Mouse (Mus musculus) limb, embryonic 13.5 days (tissue): ENCODE results near the gene Tmbim1. TPM values are rescaled to one million over a fixed set of nuclear protein-coding genes. Genes with fewer than 3 reads are reported as not detected.

Experiments
- ATAC-seq: fragments of 200-750 bp; cut with Nextera tagmentation; 2 replicates; pipeline ENCODE4 v1.8.0; 2017; ENCODE audit warnings: low read depth, moderate number of reproducible peaks, moderate TSS enrichment; ENCODE audit not compliant: low FRiP score
- H3K27ac ChIP-seq: fragments of 300-500 bp; sonication (generic); 2 replicates; pipeline ENCODE4 v1.5.1; 2015; ENCODE audit warnings: inconsistent platforms, mild to moderate bottlenecking, moderate library complexity
- H3K27me3 ChIP-seq: fragments of 300-500 bp; sonication (generic); 2 replicates; pipeline ENCODE4 v1.6.1; 2015; ENCODE audit warnings: mild to moderate bottlenecking, inconsistent platforms
- H3K36me3 ChIP-seq: fragments of 300-500 bp; sonication (generic); 2 replicates; pipeline ENCODE4 v1.6.1; 2015; ENCODE audit warnings: inconsistent platforms, mild to moderate bottlenecking, moderate library complexity
- H3K4me1 ChIP-seq: fragments of 300-500 bp; sonication (generic); 2 replicates; pipeline ENCODE4 v1.6.1; 2015; ENCODE audit warnings: inconsistent platforms
- H3K4me2 ChIP-seq: fragments of 300-500 bp; sonication (generic); replicated peaks from 2 replicates; pipeline ENCODE4 v1.6.1; 2015; ENCODE audit warnings: inconsistent platforms, mild to moderate bottlenecking, moderate library complexity
- H3K4me3 ChIP-seq: fragments of 300-500 bp; sonication (generic); 2 replicates; pipeline ENCODE4 v1.5.1; 2015; ENCODE audit warnings: moderate library complexity, mild to moderate bottlenecking, inconsistent platforms
- H3K9ac ChIP-seq: fragments of 300-500 bp; sonication (generic); 2 replicates; pipeline ENCODE4 v1.6.1; 2015; ENCODE audit warnings: mild to moderate bottlenecking, inconsistent platforms
- H3K9me3 ChIP-seq: fragments of 300-500 bp; sonication (generic); 2 replicates; pipeline ENCODE4 v1.6.1; 2016; ENCODE audit warnings: inconsistent platforms
- WGBS: fragments of 180-500 bp; shearing (Covaris S2); methylation state at CpG from one replicate; pipeline ENCODE4 v1.1.7; 2015; 5-methylcytosine and 5-hydroxymethylcytosine counted together
- polyA plus RNA-seq: library from polyadenylated mRNA; unstranded; fragments of >200 nt; fragmentation: Nextera tagmentation; extraction: Ambion mirVana; gene quantifications from 2 replicates; pipeline ENCODE4 v1.2.1, GENCODE M21; 2015

Tmbim1 gene
- polyA plus RNA-seq, 1 experiment from 2014 or later: 31.7 TPM

GRCm38 (mm10) chr1:74318711-74319110 lies 13.3 kb upstream of the Tmbim1 start:
- no peak for ATAC-seq
- H3K36me3 ChIP-seq: no peaks in the 10 kb centered on the region
- WGBS: 84% methylated on average over 3 of the region's 3 CpGs
- no peak overlapping the region for H3K4me2 ChIP-seq
- no peak overlapping the region for H3K27ac ChIP-seq
- no peak overlapping the region for H3K9ac ChIP-seq
- H3K9me3 ChIP-seq: peaks cover 4% of the 10 kb centered on the region; the same call in 1 of the 2 replicates
- no peaks in the 10 kb centered on the region for H3K4me1 ChIP-seq
- no peak overlapping the region for H3K4me3 ChIP-seq
- no peaks in the 10 kb centered on the region for H3K27me3 ChIP-seq

DNA sequence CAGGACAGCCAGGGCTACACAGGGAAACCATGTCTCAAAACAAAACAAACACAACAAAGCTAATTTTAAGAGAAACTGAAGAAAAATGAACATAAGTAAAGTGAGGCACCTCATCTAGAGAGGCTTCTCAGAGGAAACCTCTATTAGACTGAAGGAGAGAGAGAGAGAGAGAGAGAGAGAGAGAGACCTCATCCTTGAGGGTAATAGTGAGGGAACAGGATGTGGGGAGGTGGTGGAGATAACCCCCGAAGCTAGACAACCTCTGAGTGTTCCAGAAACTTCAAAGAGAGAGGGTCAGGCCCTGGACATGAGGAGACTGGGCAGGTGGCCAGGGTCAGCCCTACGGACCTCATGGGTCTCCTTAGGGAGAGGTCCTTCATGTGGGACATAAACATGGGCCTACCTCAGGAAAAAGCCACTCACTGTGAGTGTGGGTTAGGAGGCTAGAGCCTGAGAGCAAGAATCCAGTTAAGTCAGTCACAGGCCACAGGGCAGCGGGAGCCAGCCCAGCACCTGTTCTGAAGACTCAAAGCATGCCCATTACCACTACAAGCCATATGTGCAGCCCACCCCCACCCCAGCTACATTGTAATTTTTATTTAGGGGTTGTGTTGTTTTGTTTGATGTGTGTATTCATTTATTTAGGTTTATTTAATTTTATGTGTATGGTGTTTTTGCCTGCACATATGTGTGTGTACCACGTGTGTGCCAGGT lies 10.8 kb upstream of the Tmbim1 start:
- no peak for ATAC-seq
- no peaks in the 10 kb centered on the region for H3K36me3 ChIP-seq
- no peak overlapping the region for H3K27ac ChIP-seq
- no peak overlapping the region for H3K9ac ChIP-seq
- no peak overlapping the region for H3K4me3 ChIP-seq
- H3K4me1 ChIP-seq: no peaks in the 10 kb centered on the region
- 75% methylated on average over 4 of the region's 4 CpGs for WGBS
- peaks cover 3% of the 10 kb centered on the region; the same call in 1 of the 2 replicates for H3K9me3 ChIP-seq
- H3K27me3 ChIP-seq: no peaks in the 10 kb centered on the region
- no peak overlapping the region for H3K4me2 ChIP-seq

- no peaks in the 10 kb centered on the region for H3K4me1 ChIP-seq
- no peaks in the 10 kb centered on the region for H3K27me3 ChIP-seq
- H3K36me3 ChIP-seq: no peaks in the 10 kb centered on the region
- no peak overlapping the region for H3K4me3 ChIP-seq
- no peaks in the 10 kb centered on the region for H3K9me3 ChIP-seq
- H3K4me2 ChIP-seq: no peak overlapping the region
- 90% methylated on average over 3 of the region's 3 CpGs for WGBS
- no peak overlapping the region for H3K9ac ChIP-seq
- no peak overlapping the region for H3K27ac ChIP-seq
- no peak for ATAC-seq
Measured at GRCm38 (mm10) chr1:74314796-74315195, 9.4 kb upstream of the Tmbim1 start.

DNA sequence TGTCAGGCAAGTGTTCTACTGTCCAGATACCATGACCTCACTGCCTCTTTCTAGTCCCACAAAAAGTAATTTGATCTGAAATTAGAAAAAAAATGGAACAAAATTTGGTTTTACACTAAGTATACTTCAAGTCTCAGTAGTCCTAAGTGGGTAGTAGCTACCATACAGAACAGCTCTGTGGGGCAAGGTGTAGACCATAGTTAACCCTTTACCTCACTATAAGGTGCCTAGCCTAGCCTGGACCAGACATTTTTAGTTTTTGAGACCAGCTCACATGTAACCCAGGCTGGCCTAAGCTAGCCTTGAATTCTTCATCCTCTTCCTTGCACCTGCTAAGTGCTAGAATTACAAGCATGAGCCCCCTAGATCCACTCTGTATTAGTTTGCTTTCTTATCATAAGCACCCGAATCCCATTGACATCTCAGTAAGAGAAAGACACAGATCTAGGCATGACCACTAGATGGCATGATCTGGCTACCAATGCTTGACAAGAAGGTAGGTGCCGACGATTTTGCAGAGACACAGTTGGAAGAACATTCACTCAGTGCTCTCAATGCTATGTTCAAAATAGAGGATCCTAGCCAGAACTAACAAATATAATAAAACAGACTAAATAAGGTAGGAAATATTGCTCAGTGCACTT lies 7.7 kb upstream of the Tmbim1 start:
- H3K36me3 ChIP-seq: no peaks in the 10 kb centered on the region
- H3K27me3 ChIP-seq: no peaks in the 10 kb centered on the region
- H3K4me1 ChIP-seq: no peaks in the 10 kb centered on the region
- H3K27ac ChIP-seq: no peak overlapping the region
- ATAC-seq: peak; percentile 57; the same call in 1 of the 2 replicates
- WGBS: 5% methylated on average over 3 of the region's 3 CpGs
- no peak overlapping the region for H3K4me2 ChIP-seq
- H3K9me3 ChIP-seq: no peaks in the 10 kb centered on the region
- H3K9ac ChIP-seq: no peak overlapping the region
- H3K4me3 ChIP-seq: no peak overlapping the region

- Histone ChIP-seq H3K27me3 (no peaks in the 10 kb centered on the region), H3K9me3 (no peaks in the 10 kb centered on the region), H3K4me3 (no peak overlapping the region), H3K9ac (no peak overlapping the region), H3K4me1 (no peaks in the 10 kb centered on the region), H3K27ac (0 out of 2 replicates have a peak overlapping the region, but pooled peaks have one; percentile 28), H3K36me3 (no peaks in the 10 kb centered on the region), H3K4me2 (no peak overlapping the region)
- ATAC-seq: no peak
- WGBS: 35% methylated on average over 3 of the region's 3 CpGs
Measured at GRCm38 (mm10) chr1:74309767-74310166, 4.3 kb upstream of the Tmbim1 start.

GRCm38 (mm10) chr1:74308001-74308964 lies 2.9 kb upstream of the Tmbim1 start:
- Histone ChIP-seq H3K9me3 (no peaks in the 10 kb centered on the region), H3K36me3 (no peaks in the 10 kb centered on the region), H3K9ac (no peak overlapping the region), H3K4me2 (no peak overlapping the region), H3K4me3 (no peak overlapping the region), H3K4me1 (no peaks in the 10 kb centered on the region), H3K27ac (no peak overlapping the region), H3K27me3 (no peaks in the 10 kb centered on the region)
- WGBS: 56% methylated on average over 10 of the region's 10 CpGs
- ATAC-seq: no peak

DNA sequence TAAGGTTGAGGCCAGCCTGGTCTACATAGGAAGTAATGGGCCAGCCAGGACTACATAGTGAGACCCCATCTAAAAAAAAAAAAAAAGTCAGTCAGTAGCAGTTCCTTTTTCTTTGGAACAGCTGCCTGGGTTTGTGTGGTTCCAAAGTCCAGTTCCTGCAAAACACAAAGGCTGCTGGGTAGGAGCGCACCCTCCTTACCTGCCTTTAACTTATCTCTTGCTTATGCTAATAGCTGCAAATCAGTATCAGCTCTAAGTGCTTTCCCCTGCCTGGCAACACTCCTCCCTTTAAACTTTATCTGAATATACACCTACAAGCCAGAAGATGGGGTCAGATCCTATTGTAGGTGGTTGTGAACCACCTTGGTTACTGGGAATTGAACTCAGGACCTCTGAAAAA lies 1.7 kb upstream of the Tmbim1 start:
- Histone ChIP-seq H3K27ac (no peak overlapping the region), H3K9ac (no peak overlapping the region), H3K9me3 (no peaks in the 10 kb centered on the region), H3K27me3 (no peaks in the 10 kb centered on the region), H3K4me3 (no peak overlapping the region), H3K4me1 (peaks cover 9% of the 10 kb centered on the region), H3K36me3 (no peaks in the 10 kb centered on the region), H3K4me2 (no peak overlapping the region)
- WGBS: 96% methylated on average over 1 of the region's 1 CpGs
- no peak for ATAC-seq

GRCm38 (mm10) chr1:74304946-74305345 lies 476 bp downstream of the Tmbim1 start:
- H3K36me3 ChIP-seq: no peaks in the 10 kb centered on the region
- H3K4me3 ChIP-seq: no peak overlapping the region
- H3K27me3 ChIP-seq: no peaks in the 10 kb centered on the region
- ATAC-seq: no peak
- no peak overlapping the region for H3K27ac ChIP-seq
- H3K4me2 ChIP-seq: no peak overlapping the region
- WGBS: 49% methylated on average over 4 of the region's 4 CpGs
- H3K4me1 ChIP-seq: peaks cover 16% of the 10 kb centered on the region
- no peak overlapping the region for H3K9ac ChIP-seq
- no peaks in the 10 kb centered on the region for H3K9me3 ChIP-seq

DNA sequence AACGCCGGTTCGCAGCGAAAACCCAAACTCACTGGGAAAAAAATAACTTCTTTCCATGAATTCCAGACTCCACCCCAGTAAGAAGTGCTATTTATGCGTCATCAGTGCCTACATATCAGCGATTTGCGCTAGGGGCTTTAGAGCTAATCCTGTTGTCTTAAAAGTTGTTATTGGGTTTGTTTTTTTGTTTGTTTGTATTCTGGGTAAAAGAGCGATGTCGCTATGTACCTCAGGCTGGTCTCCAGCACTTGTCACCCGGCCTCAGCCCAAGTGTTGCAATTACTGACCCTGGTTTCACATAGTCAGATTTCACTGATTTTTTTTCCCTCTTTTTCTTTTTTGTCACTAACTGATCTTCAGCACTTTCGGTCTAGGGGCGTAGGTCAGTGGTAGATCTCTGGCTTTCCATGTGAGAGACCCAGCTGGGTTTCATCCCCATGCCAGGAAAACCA lies 1.1 kb downstream of the Tmbim1 start:
- no peaks in the 10 kb centered on the region for H3K27me3 ChIP-seq
- H3K9ac ChIP-seq: peak overlapping the region; percentile 86
- WGBS: 6% methylated on average over 12 of the region's 12 CpGs
- H3K4me2 ChIP-seq: peak overlapping the region; percentile 83
- H3K4me1 ChIP-seq: peaks cover 16% of the 10 kb centered on the region
- H3K27ac ChIP-seq: peak overlapping the region; percentile 91
- no peak for ATAC-seq
- no peaks in the 10 kb centered on the region for H3K36me3 ChIP-seq
- no peaks in the 10 kb centered on the region for H3K9me3 ChIP-seq
- H3K4me3 ChIP-seq: peak overlapping the region; percentile 76

DNA sequence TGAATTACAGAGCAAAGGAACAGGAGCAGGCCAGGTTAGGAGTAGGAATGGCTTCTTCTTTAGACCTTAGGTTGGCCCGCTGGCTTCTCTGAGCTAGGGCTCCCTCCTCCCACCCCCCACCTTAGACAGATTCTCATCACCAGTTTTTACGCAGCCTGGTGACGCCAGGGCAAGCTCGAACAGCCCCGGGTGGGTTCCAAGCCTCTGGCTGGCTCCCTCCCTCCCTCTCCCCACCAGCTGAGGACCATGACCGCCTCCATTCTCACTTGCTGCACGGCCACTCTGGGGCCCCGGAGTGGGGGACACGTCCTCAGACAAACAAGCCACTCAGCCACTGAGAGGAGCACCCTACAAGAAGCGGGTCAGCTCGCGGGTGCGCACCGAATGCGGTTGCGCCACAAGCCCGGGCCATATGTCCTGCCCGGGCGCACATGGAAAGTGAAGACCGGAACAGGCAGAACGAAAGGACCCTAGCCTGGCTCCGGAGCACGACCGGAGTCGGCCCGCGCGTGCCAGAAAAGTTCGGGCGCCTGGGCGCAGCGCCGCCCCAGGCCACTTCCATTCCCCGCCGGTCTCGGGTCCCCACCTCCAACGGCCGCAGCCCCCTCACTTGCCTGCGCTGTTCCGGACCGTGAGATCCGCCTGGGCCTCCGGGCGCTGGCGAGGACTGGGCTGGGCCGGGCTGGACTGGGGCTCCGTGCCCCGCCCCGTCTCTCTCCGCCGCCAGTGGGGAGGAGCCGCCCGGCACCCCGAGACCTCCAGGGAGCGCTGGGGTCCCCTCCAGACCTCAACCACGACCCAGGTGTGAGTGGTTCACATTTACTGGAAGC lies 1.7 kb downstream of the Tmbim1 start:
- peak overlapping the region; percentile 91 for H3K27ac ChIP-seq
- peak overlapping the region; percentile 76 for H3K4me3 ChIP-seq
- peak; percentile 90 for ATAC-seq
- WGBS: under 1% methylated on average over 56 of the region's 56 CpGs
- peaks cover 22% of the 10 kb centered on the region for H3K4me1 ChIP-seq
- H3K36me3 ChIP-seq: no peaks in the 10 kb centered on the region; the same call in 1 of the 2 replicates
- H3K4me2 ChIP-seq: peak overlapping the region; percentile 83
- H3K27me3 ChIP-seq: no peaks in the 10 kb centered on the region
- H3K9ac ChIP-seq: peak overlapping the region; percentile 86
- H3K9me3 ChIP-seq: no peaks in the 10 kb centered on the region

DNA sequence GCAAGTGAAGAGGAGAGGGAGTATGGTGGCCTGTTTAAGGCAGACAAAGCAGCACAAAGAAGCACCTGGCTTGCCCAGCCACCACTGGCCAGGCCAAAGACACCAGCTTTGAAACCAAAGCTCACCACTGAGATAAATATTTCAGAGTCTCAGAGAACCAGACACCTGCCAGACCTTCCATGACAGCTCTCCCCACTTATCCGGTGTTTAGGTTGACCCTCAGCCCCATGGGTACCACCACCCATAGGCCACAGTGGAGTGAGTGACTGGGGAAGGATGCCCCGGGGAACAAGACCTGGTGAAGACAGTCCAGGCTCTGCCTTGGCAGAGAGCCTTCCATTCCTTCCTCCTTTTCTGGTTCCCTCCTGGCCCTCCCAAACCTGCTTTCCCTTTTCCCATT lies 2.6 kb downstream of the Tmbim1 start:
- Histone ChIP-seq H3K4me3 (peak overlapping the region; percentile 76), H3K4me1 (peaks cover 22% of the 10 kb centered on the region), H3K9ac (peak overlapping the region; percentile 39; the same call in 1 of the 2 replicates), H3K27me3 (no peaks in the 10 kb centered on the region), H3K9me3 (no peaks in the 10 kb centered on the region), H3K27ac (peak overlapping the region; percentile 15; the same call in 1 of the 2 replicates), H3K36me3 (no peaks in the 10 kb centered on the region; the same call in 1 of the 2 replicates), H3K4me2 (peak overlapping the region; percentile 83)
- ATAC-seq: no peak
- 74% methylated on average over 2 of the region's 2 CpGs for WGBS
